ENCODE assay signal across 9 mouse cellular contexts in the genomic region with DNA sequence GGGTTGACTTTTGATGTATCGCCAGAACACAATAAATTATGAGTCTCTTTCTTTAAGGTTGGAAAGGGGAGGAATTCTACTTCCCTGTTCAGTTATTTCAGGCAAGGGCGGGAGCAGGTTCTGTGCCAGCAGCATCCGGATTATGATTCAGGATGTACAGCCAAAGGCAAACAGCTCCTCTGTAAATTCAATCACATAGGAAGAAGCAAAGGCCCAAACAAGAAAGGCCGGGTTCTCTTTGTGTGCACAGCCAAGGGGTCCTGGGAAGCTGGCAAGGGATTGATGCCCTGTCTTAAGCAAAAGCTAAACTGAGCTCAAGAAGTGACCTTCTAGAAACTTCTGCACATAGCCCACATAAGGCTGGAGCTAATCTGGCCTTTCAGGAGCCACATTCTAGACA.
"Had no signal": no experiment of that assay in that cellular context is flagged by ENCODE, and none has a peak within 500 bp of the region (broad histone marks: within the 10 kb centered on the region; RNA-seq: fewer than 3 reads in every experiment).

No protein-coding gene starts in this region.

- H3K9ac ChIP-seq: limb, embryonic 15.5 days; liver, embryonic 12.5 days; midbrain, embryonic 13.5 days had no signal

- H3K4me1 ChIP-seq: limb, embryonic 15.5 days; liver, embryonic 12.5 days; midbrain, embryonic 13.5 days had no signal

- ATAC-seq: intestine, embryonic 16.5 days; liver, embryonic 12.5 days; midbrain, embryonic 13.5 days had no signal

- H3K4me3 ChIP-seq: limb, embryonic 15.5 days; liver, embryonic 12.5 days; midbrain, embryonic 13.5 days had no signal

- H3K9me3 ChIP-seq: limb, embryonic 15.5 days had no signal

- H3K36me3 ChIP-seq: limb, embryonic 15.5 days; liver, embryonic 12.5 days; midbrain, embryonic 13.5 days had no signal

- H3K27ac ChIP-seq: limb, embryonic 15.5 days; liver, embryonic 12.5 days; midbrain, embryonic 13.5 days had no signal

- DNase-seq: layer of hippocampus, adult 9-11 months; layer of hippocampus, postnatal 36 days; right cerebral cortex, postnatal 14 days; thymus, adult 18-20 months; thymus, postnatal 14 days had no signal

- H3K27me3 ChIP-seq: limb, embryonic 15.5 days; liver, embryonic 12.5 days; midbrain, embryonic 13.5 days had no signal

- H3K4me2 ChIP-seq: limb, embryonic 15.5 days; liver, embryonic 12.5 days; midbrain, embryonic 13.5 days had no signal
